Mouse (Mus musculus) kidney, postnatal 0 days (tissue): ENCODE data around the gene Rassf4. TPM values are rescaled to one million over a fixed set of nuclear protein-coding genes. Genes with fewer than 3 reads are reported as not detected.

Experiments used
- ATAC-seq: fragments of 200-750 bp; cut with Nextera tagmentation; replicated peaks from 2 replicates; pipeline ENCODE4 v1.8.0; 2017; ENCODE audit warnings: low read depth, moderate number of reproducible peaks, moderate TSS enrichment, moderate library complexity; ENCODE audit not compliant: low FRiP score
- DNase-seq: peaks from one replicate; pipeline ENCODE4 v3.0.0-alpha.2; 2016; ENCODE audit warnings: low spot score
- H3K27ac ChIP-seq: fragments of 300-500 bp; sonication (generic); 2 replicates; pipeline ENCODE4 v1.5.1; 2014; ENCODE audit warnings: mild to moderate bottlenecking
- H3K27me3 ChIP-seq: fragments of 300-500 bp; sonication (generic); 2 replicates; pipeline ENCODE4 v1.6.1; 2014; ENCODE audit warnings: low read length, mixed read lengths; ENCODE audit not compliant: insufficient read depth
- H3K36me3 ChIP-seq: fragments of 300-500 bp; sonication (generic); 2 replicates; pipeline ENCODE4 v1.6.1; 2014; ENCODE audit warnings: low read length, mixed read lengths; ENCODE audit not compliant: insufficient read depth
- H3K4me1 ChIP-seq: fragments of 300-500 bp; sonication (generic); replicated peaks from 2 replicates; pipeline ENCODE4 v1.6.1; 2014; ENCODE audit warnings: antibody characterized with exemption, low read length, mixed read lengths; ENCODE audit not compliant: insufficient read depth
- H3K4me2 ChIP-seq: fragments of 300-500 bp; sonication (generic); 2 replicates; pipeline ENCODE4 v1.6.1; 2014; ENCODE audit warnings: mild to moderate bottlenecking, low read length, moderate library complexity, mixed read lengths
- H3K4me3 ChIP-seq: fragments of 300-500 bp; sonication (generic); replicated peaks from 2 replicates; pipeline ENCODE4 v1.5.1; 2014; ENCODE audit warnings: low read depth, low read length
- H3K9ac ChIP-seq: fragments of 300-500 bp; sonication (generic); 2 replicates; pipeline ENCODE4 v1.6.1; 2014; ENCODE audit warnings: low read depth, low read length
- H3K9me3 ChIP-seq: fragments of 300-500 bp; sonication (generic); replicated peaks from 2 replicates; pipeline ENCODE4 v1.6.1; 2016; ENCODE audit warnings: low read length, inconsistent platforms, mixed read lengths
- CTCF ChIP-seq: IDR thresholded peaks from 2 replicates; pipeline ENCODE4 v1.5.1; 2016; ENCODE audit warnings: antibody characterized with exemption, low read depth, mild to moderate bottlenecking, moderate library complexity
- WGBS: fragments of 180-500 bp; shearing (Covaris S2); extraction: QIAGEN DNeasy Blood & Tissue Kit; methylation state at CpG from one replicate; pipeline ENCODE4 v1.1.7; 2014; 5-methylcytosine and 5-hydroxymethylcytosine counted together
- polyA plus RNA-seq: library from polyadenylated mRNA; unstranded; fragments of >200 nt; fragmentation: Nextera tagmentation; extraction: Ambion mirVana; gene quantifications from 2 replicates; pipeline ENCODE4 v1.2.1, GENCODE M21; 2015

The Rassf4 gene
- 2.9 and 3.6 TPM in 2 replicates for polyA plus RNA-seq

GRCm38 (mm10) chr6:116673471-116674282, at the start of gene Rassf4:
Rassf4 (minus strand) TSS chr6:116673952.
- peak within 1 kb of the TSS; percentile 45 for H3K4me3 ChIP-seq
- H3K4me1 ChIP-seq = peaks cover 11% of the 10 kb centered on the region
- H3K9ac ChIP-seq = peak within 1 kb of the TSS; percentile 50
- ATAC-seq = peak; percentile 88
- peak; percentile 84 for DNase-seq
- peak within 1 kb of the TSS; percentile 92 for H3K4me2 ChIP-seq
- under 1% methylated on average over 44 of the region's 44 CpGs for WGBS
- 0 out of 2 replicates have a peak within 1 kb of the TSS, but pooled peaks have one; percentile 2 for H3K27ac ChIP-seq
- no peak for TF ChIP-seq CTCF
- no peaks in the 10 kb centered on the region for H3K9me3 ChIP-seq
- H3K27me3 ChIP-seq = no peaks in the 10 kb centered on the region
- no peaks in the 10 kb centered on the region for H3K36me3 ChIP-seq

DNA sequence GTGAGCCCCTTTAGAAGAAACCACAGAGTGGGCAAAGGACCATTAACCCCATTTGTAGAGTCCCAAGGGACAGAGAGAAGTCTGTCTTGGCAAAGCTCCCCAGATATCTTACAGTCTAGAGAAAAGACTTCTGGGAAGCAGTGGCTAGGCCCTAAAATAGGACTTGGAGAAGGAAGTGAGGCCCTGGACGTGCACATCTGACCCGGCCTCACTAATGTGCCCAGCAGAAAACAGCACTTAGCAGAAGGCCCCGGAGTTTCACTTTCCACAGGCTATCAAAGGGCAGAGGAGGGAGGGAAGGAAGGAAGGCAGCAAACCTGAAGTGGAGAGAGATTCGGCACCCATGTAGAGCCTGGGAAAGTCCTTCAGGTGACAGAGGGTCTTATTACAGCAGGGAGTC, 45.2 kb upstream of the Rassf4 start:
- Histone ChIP-seq H3K27ac (no peak overlapping the region), H3K27me3 (no peaks in the 10 kb centered on the region), H3K4me3 (no peak overlapping the region), H3K9me3 (no peaks in the 10 kb centered on the region), H3K9ac (no peak overlapping the region), H3K4me1 (0 out of 2 replicates have a peak, but pooled peaks cover 4% of the 10 kb centered on the region), H3K36me3 (no peaks in the 10 kb centered on the region), H3K4me2 (no peak overlapping the region)
- WGBS = 45% methylated on average over 4 of the region's 4 CpGs
- DNase-seq (peak; percentile 5), ATAC-seq (no peak)
- TF ChIP-seq CTCF = no peak

- no peaks in the 10 kb centered on the region for H3K27me3 ChIP-seq
- H3K4me3 ChIP-seq = no peak overlapping the region
- H3K9ac ChIP-seq = no peak overlapping the region
- DNase-seq (no peak), ATAC-seq (no peak)
- no peak overlapping the region for H3K4me2 ChIP-seq
- 77% methylated on average over 4 of the region's 4 CpGs for WGBS
- H3K36me3 ChIP-seq = no peaks in the 10 kb centered on the region
- H3K27ac ChIP-seq = no peak overlapping the region
- 0 out of 2 replicates have a peak, but pooled peaks cover 4% of the 10 kb centered on the region for H3K4me1 ChIP-seq
- TF ChIP-seq CTCF = no peak
- no peaks in the 10 kb centered on the region for H3K9me3 ChIP-seq
These were observed 44.6 kb upstream of the Rassf4 start for GRCm38 (mm10) chr6:116718361-116718760.

GRCm38 (mm10) chr6:116717851-116718250, 44.1 kb upstream of the Rassf4 start:
- no peak for TF ChIP-seq CTCF
- Histone ChIP-seq H3K36me3 (no peaks in the 10 kb centered on the region), H3K4me2 (no peak overlapping the region), H3K9me3 (no peaks in the 10 kb centered on the region), H3K4me3 (no peak overlapping the region), H3K27ac (no peak overlapping the region), H3K9ac (no peak overlapping the region), H3K27me3 (no peaks in the 10 kb centered on the region), H3K4me1 (0 out of 2 replicates have a peak, but pooled peaks cover 4% of the 10 kb centered on the region)
- no peak for ATAC-seq
- DNase-seq = no peak
- WGBS = 79% methylated on average over 7 of the region's 7 CpGs

- ATAC-seq = peak; percentile 91
- Histone ChIP-seq H3K27me3 (no peaks in the 10 kb centered on the region), H3K36me3 (no peaks in the 10 kb centered on the region), H3K9me3 (no peaks in the 10 kb centered on the region), H3K4me1 (0 out of 2 replicates have a peak, but pooled peaks cover 4% of the 10 kb centered on the region), H3K4me2 (peak within 1 kb of the TSS; percentile 37), H3K9ac (peak within 1 kb of the TSS; percentile 37; the same call in 1 of the 2 replicates), H3K4me3 (peak within 1 kb of the TSS; percentile 16; the same call in 1 of the 2 replicates), H3K27ac (peak within 1 kb of the TSS; percentile 76)
- TF ChIP-seq CTCF = no peak
- WGBS = 54% methylated on average over 8 of the region's 8 CpGs
- DNase-seq = peak; percentile 51
These were observed 42.9 kb upstream of the Rassf4 start, which contains the start of gene Tmem72 for GRCm38 (mm10) chr6:116716666-116717065. Tmem72 (minus strand) TSS chr6:116716913.

DNA sequence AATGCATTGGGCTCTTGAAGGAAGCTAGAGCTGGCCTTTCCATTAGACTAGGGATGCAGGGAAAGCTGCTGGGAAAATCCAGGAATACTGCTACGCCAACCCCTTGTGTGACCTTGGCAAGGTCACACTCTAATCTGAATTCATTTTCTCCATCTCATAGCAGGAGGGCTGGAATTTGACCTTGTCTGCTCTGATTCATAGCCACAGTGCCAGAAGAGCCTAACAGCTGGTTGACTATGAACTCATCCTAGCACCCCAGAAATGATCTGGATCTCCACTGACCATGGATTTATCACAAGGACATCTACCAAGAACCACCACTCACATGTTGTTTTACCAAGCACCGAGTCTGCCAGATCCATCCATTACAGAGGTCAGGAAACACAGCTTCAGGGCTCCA, 41.4 kb upstream of the Rassf4 start:
- Histone ChIP-seq H3K4me3 (no peak overlapping the region), H3K4me1 (0 out of 2 replicates have a peak, but pooled peaks cover 4% of the 10 kb centered on the region), H3K9ac (no peak overlapping the region), H3K4me2 (peak overlapping the region; percentile 37; the same call in 1 of the 2 replicates), H3K9me3 (no peaks in the 10 kb centered on the region), H3K27me3 (no peaks in the 10 kb centered on the region), H3K27ac (peak overlapping the region; percentile 76), H3K36me3 (no peaks in the 10 kb centered on the region)
- WGBS = 59% methylated on average over 2 of the region's 2 CpGs
- DNase-seq = no peak
- TF ChIP-seq CTCF = no peak
- ATAC-seq = no peak
